Mouse (Mus musculus): ENCODE data around the gene Ripor3. TPM values are rescaled to one million over a fixed set of nuclear protein-coding genes. Genes with fewer than 3 reads are reported as not detected.
A peak's percentile ranks its signal among the peaks of the same experiment; 100 is the strongest.
"Not testable (repeated sequence)": the region's sequence is repeated elsewhere in the genome, so short reads cannot be mapped to it uniquely, and the experiment has no call there.

The Ripor3 gene
- polyA plus RNA-seq (2012; fragmentation: generic; extraction: Trizol) = 0.94 TPM

- no peaks in the 10 kb centered on the region for H3K36me3 ChIP-seq (ENCODE audit: control insufficient read depth, insufficient read depth)
Measured at GRCm38 (mm10) chr2:168009936-168010668, at the start of gene Ripor3. TSS of gene Ripor3 (minus strand) at chr2:168010618.

GRCm38 (mm10) chr2:168059200-168059790 is 48.9 kb upstream of the Ripor3 start:
- peak overlapping the region; percentile 24 for H3K4me2 ChIP-seq (ENCODE audit: low read depth)
- no peaks in the 10 kb centered on the region for H3K79me2 ChIP-seq (ENCODE audit: control insufficient read depth, insufficient read depth)
- no peak overlapping the region for H3ac ChIP-seq (ENCODE audit: control insufficient read depth, insufficient read length)
- TF ChIP-seq MYOG (IDR thresholded peaks at IDR 0.05; ENCODE audit: control insufficient read depth in 1 of 3, insufficient read depth in 1 of 3, insufficient read length in 2 of 3, low read depth in 2 of 3) = no peak
- no peak for TF ChIP-seq POLR2A (IDR thresholded peaks at IDR 0.05; ENCODE audit: insufficient read length, low read depth)
- TF ChIP-seq CEBPB (IDR thresholded peaks at IDR 0.05; ENCODE audit: insufficient read depth, poor library complexity, severe bottlenecking) = no peak
- no peaks in the 10 kb centered on the region for H3K36me3 ChIP-seq (ENCODE audit: control insufficient read depth, insufficient read depth)
- no peak overlapping the region for H3K4me3 ChIP-seq
- H3K27me3 ChIP-seq (ENCODE audit: control insufficient read depth, insufficient read depth, insufficient read length) = no peaks in the 10 kb centered on the region

More at GRCm38 (mm10) chr2:168009936-168010668, at the start of gene Ripor3:
- Histone ChIP-seq H3ac (ENCODE audit: control insufficient read depth, insufficient read length) (no peak within 1 kb of the TSS), H3K4me3 (no peak within 1 kb of the TSS), H3K79me2 (ENCODE audit: control insufficient read depth, insufficient read depth) (no peaks in the 10 kb centered on the region), H3K4me2 (ENCODE audit: low read depth) (no peak within 1 kb of the TSS), H3K27me3 (ENCODE audit: control insufficient read depth, insufficient read depth, insufficient read length) (no peaks in the 10 kb centered on the region)
- TF ChIP-seq E2F4 (IDR thresholded peaks at IDR 0.05; ENCODE audit: insufficient read depth) = no peak
- TF ChIP-seq TCF3 (IDR thresholded peaks at IDR 0.05; ENCODE audit: insufficient read length, low read depth) = no peak
- TF ChIP-seq MYOG (IDR thresholded peaks at IDR 0.05; ENCODE audit: control insufficient read depth in 1 of 3, insufficient read depth in 1 of 3, insufficient read length in 2 of 3, low read depth in 2 of 3) = peak in 1 of 3 experiments; percentile 31
- TF ChIP-seq TCF12 (IDR thresholded peaks at IDR 0.05; ENCODE audit: insufficient read depth, poor library complexity, severe bottlenecking) = no peak

- no peaks in the 10 kb centered on the region for H3K27me3 ChIP-seq (ENCODE audit: control insufficient read depth, insufficient read depth, insufficient read length)
- H3ac ChIP-seq (ENCODE audit: control insufficient read depth, insufficient read length) = no peak overlapping the region
- TF ChIP-seq USF1 (IDR thresholded peaks at IDR 0.05; ENCODE audit: low read depth) (no peak), TCF12 (IDR thresholded peaks at IDR 0.05; ENCODE audit: insufficient read depth, poor library complexity, severe bottlenecking) (no peak), CEBPB (IDR thresholded peaks at IDR 0.05; ENCODE audit: insufficient read depth, poor library complexity, severe bottlenecking) (no peak), SRF (IDR thresholded peaks at IDR 0.05; ENCODE audit: control insufficient read depth, insufficient read length, low read depth) (no peak), E2F4 (IDR thresholded peaks at IDR 0.05; ENCODE audit: insufficient read depth) (no peak), MYOD1 (IDR thresholded peaks at IDR 0.05; ENCODE audit: control insufficient read depth in 1 of 3, insufficient read length in 2 of 3, low read depth in 2 of 3) (no peak), POLR2AphosphoS2 (IDR thresholded peaks at IDR 0.05; ENCODE audit: insufficient read length, low read depth) (no peak), POLR2A (IDR thresholded peaks at IDR 0.05; ENCODE audit: insufficient read length, low read depth) (no peak), TCF3 (IDR thresholded peaks at IDR 0.05; ENCODE audit: insufficient read length, low read depth) (no peak), MYOG (IDR thresholded peaks at IDR 0.05; ENCODE audit: control insufficient read depth in 1 of 3, insufficient read depth in 1 of 3, insufficient read length in 2 of 3, low read depth in 2 of 3) (no peak), MAX (IDR thresholded peaks at IDR 0.05; ENCODE audit: low read depth) (no peak), REST (IDR thresholded peaks at IDR 0.05; ENCODE audit: insufficient read depth, insufficient read length) (no peak)
- H3K36me3 ChIP-seq (ENCODE audit: control insufficient read depth, insufficient read depth) = no peaks in the 10 kb centered on the region
- H3K4me3 ChIP-seq = no peak overlapping the region
- peak overlapping the region; percentile 24 for H3K4me2 ChIP-seq (ENCODE audit: low read depth)
- no peaks in the 10 kb centered on the region for H3K79me2 ChIP-seq (ENCODE audit: control insufficient read depth, insufficient read depth)
Measured at GRCm38 (mm10) chr2:168058488-168059199, 48.2 kb upstream of the Ripor3 start.

- H3K36me3 ChIP-seq (ENCODE audit: control insufficient read depth, insufficient read depth); H3K79me2 ChIP-seq (ENCODE audit: control insufficient read depth, insufficient read depth): not testable (repeated sequence)
Measured at GRCm38 (mm10) chr2:168057876-168058275, 47.5 kb upstream of the Ripor3 start.

GRCm38 (mm10) chr2:168056666-168056933 is 46.2 kb upstream of the Ripor3 start:
- H3K4me2 ChIP-seq (ENCODE audit: low read depth) = no peak overlapping the region
- no peak overlapping the region for H3K4me3 ChIP-seq
- H3K79me2 ChIP-seq (ENCODE audit: control insufficient read depth, insufficient read depth) = no peaks in the 10 kb centered on the region
- no peaks in the 10 kb centered on the region for H3K36me3 ChIP-seq (ENCODE audit: control insufficient read depth, insufficient read depth)
- H3K27me3 ChIP-seq (ENCODE audit: control insufficient read depth, insufficient read depth, insufficient read length) = peaks cover under 1% of the 10 kb centered on the region
- H3ac ChIP-seq (ENCODE audit: control insufficient read depth, insufficient read length) = no peak overlapping the region
- TF ChIP-seq TCF3 (IDR thresholded peaks at IDR 0.05; ENCODE audit: insufficient read length, low read depth) (no peak), SRF (IDR thresholded peaks at IDR 0.05; ENCODE audit: control insufficient read depth, insufficient read length, low read depth) (no peak), TCF12 (IDR thresholded peaks at IDR 0.05; ENCODE audit: insufficient read depth, poor library complexity, severe bottlenecking) (no peak), POLR2AphosphoS2 (IDR thresholded peaks at IDR 0.05; ENCODE audit: insufficient read length, low read depth) (no peak)

More at GRCm38 (mm10) chr2:168057876-168058275, 47.5 kb upstream of the Ripor3 start:
- H3K27me3 ChIP-seq (ENCODE audit: control insufficient read depth, insufficient read depth, insufficient read length); H3K4me2 ChIP-seq (ENCODE audit: low read depth); H3ac ChIP-seq (ENCODE audit: control insufficient read depth, insufficient read length); H3K4me3 ChIP-seq: not testable (repeated sequence)
